Mouse (Mus musculus) large intestine, adult 2 months (tissue): Measurements from ENCODE around the gene Ufsp2. TPM values are rescaled to one million over a fixed set of nuclear protein-coding genes. Genes with fewer than 3 reads are reported as not detected.

ENCODE experiments used
- DNase-seq: peaks from one replicate; pipeline ENCODE4 v3.0.0-alpha.2; 2012; ENCODE audit warnings: low read depth, low spot score
- WGBS: fragments of 180-500 bp; shearing (Covaris S2); methylation state at CpG from one replicate; pipeline ENCODE4 v1.1.7; 2018; 5-methylcytosine and 5-hydroxymethylcytosine counted together
- polyA plus RNA-seq: library from polyadenylated mRNA; depleted of rRNA; stranded (reverse); fragments of >200 nt; gene quantifications from 2 replicates; pipeline ENCODE4 v1.2.3, GENCODE M21; 2012; rRNA removed

The Ufsp2 gene
- polyA plus RNA-seq, 1 experiment, result 17.7 TPM

GRCm38 (mm10) chr8:46010306-46010705 is 35.0 kb downstream of the Ufsp2 start:
- 82% methylated on average over 2 of the region's 2 CpGs for WGBS
- no peak for DNase-seq

- WGBS, result 17% methylated on average over 17 of the region's 17 CpGs
- DNase-seq, result no peak
Measured at GRCm38 (mm10) chr8:46010746-46011680, 35.7 kb downstream of the Ufsp2 start.

- 84% methylated on average over 9 of the region's 9 CpGs for WGBS
- no peak for DNase-seq
Measured at GRCm38 (mm10) chr8:46022203-46022602, 46.9 kb downstream of the Ufsp2 start.

GRCm38 (mm10) chr8:46022758-46023157 is 47.4 kb downstream of the Ufsp2 start:
- WGBS, result 91% methylated on average over 9 of the region's 9 CpGs

GRCm38 (mm10) chr8:46024392-46024791 is 49.1 kb downstream of the Ufsp2 start:
- WGBS, result 59% methylated on average over 4 of the region's 4 CpGs
- DNase-seq, result no peak

More at GRCm38 (mm10) chr8:46022758-46023157, 47.4 kb downstream of the Ufsp2 start:
- DNase-seq, result no peak

- 77% methylated on average over 11 of the region's 11 CpGs for WGBS
Measured at GRCm38 (mm10) chr8:46036217-46036616, 60.9 kb downstream of the Ufsp2 start.

GRCm38 (mm10) chr8:46039666-46040065 is 64.3 kb downstream of the Ufsp2 start:
- DNase-seq, result no peak
- WGBS, result 43% methylated on average over 1 of the region's 1 CpGs

More at GRCm38 (mm10) chr8:46036217-46036616, 60.9 kb downstream of the Ufsp2 start:
- DNase-seq, result no peak

GRCm38 (mm10) chr8:46040260-46040659 is 64.9 kb downstream of the Ufsp2 start:
- WGBS, result 90% methylated on average over 13 of the region's 13 CpGs
- no peak for DNase-seq

Other genes with a start within 250 kb of the Ufsp2 start
- 79.4 and 87.4 TPM in 2 replicates for gene Pdlim3, start 90.1 kb upstream of the Ufsp2 start, polyA plus RNA-seq
- gene Ccdc110, start 40.9 kb upstream of the Ufsp2 start, polyA plus RNA-seq, result 0.05 TPM in 1 of 2 replicates, not detected in the other
- gene 1700029J07Rik, start 276 bp upstream of the Ufsp2 start, polyA plus RNA-seq, result 0.14 and 0.16 TPM in 2 replicates
- 0.03 and 0.05 TPM in 2 replicates for gene Lrp2bp, start 23.8 kb downstream of the Ufsp2 start, polyA plus RNA-seq
- 6.0 and 8.6 TPM in 2 replicates for gene Ankrd37, start 30.2 kb downstream of the Ufsp2 start, polyA plus RNA-seq
- 2.9 and 4.3 TPM in 2 replicates for gene Cfap97, start 176.2 kb downstream of the Ufsp2 start, polyA plus RNA-seq
- 6.8 and 11.7 TPM in 2 replicates for gene Snx25, start 176.6 kb downstream of the Ufsp2 start, polyA plus RNA-seq
- 99.2 and 105 TPM in 2 replicates for gene Slc25a4, start 235.8 kb downstream of the Ufsp2 start, polyA plus RNA-seq